Mouse (Mus musculus): ENCODE results near the gene Mrpl23.
A peak's percentile ranks its signal among the peaks of the same experiment; 100 is the strongest.

Gene Mrpl23

DNA sequence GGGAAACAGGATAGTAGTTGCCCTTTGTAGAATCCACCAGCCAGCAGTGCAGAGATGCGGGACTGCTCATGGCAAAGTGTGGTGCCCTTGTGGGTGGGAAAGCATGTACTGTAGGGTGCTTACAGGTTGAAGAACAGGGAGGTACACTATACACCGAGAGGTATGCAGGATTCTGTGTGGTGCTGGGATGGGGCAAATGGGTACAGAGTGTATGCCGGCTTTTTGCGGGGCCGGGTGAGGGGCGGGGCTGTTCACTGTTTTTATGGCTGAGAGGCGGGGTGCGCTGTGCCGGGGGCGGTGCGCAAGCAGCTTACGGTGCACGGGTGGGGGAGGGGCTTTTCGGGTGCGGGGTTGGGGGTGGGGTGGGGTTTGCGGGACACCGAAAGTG is at the start of gene Mrpl23:
TSS of gene Mrpl23 (plus strand) at position 16 of the 388 bp plus-strand sequence.
- no peak for DNase-seq (ENCODE audit: low spot score in 2 of 2)

DNA sequence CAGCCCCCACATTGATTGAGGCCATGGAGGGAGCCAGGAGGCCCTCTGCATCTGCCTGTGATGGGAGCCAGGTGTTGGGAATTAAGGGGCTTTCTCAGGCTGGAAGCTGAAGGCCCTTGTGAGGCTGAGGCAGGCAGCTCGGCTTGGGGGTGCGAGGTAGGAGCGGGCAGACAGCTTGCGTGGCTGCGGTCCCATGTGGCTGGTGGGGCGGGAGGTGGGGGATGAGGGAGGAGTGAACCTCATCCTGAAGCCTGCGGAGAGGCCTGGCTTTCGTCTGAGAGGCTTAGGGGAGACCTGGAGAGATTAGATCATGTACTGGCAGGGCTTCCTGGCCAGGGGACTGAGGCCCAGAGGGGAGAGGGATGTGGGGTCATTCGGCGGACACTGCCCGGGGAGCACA is 49.4 kb upstream of the Mrpl23 start:
- peak; percentile 53 to 61 for DNase-seq (ENCODE audit: low spot score in 2 of 2)

DNA sequence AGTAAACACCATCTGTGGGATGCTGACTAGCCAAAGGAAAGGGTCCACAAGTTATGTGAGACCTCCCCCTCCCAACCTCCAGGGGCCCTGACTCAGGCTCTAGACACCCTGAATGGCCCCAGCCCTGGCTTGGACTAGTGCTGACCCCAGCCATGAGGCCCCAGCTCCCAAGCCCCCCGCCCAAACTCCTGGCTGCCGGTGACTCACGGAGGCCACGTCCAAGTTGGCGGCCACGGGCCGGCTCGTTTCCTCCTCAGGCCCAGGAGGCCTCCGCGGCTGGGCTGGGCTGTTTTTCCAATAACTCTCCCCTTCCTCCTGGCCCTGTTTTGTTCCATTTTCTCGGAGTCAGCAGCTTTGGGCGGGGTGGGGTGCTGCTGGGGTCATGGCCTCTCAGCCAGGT is 47.7 kb upstream of the Mrpl23 start:
- DNase-seq (ENCODE audit: low spot score in 2 of 2), result peak; percentile 74 to 79

DNA sequence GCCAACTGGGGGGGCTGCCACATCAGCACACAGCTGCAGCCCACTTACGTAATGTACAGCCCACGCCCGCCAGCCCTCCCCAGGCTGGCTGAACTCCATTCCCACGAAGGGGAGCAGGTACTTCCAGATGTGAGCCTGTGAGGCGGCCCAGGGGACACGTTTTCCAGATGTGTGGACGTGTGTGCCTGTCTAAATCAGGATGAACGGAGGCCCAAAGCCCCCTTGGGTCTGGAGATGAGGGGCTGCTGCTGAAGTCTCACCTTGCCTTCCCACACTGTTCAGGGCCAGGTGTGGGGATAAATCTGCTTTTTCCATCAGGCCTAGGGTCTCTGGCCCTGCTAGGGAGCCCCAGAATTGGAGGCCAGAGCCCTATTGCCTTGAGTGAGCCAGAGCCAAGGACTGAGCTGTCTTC is 45.7 kb upstream of the Mrpl23 start:
- no peak for DNase-seq (ENCODE audit: low spot score in 2 of 2)

DNA sequence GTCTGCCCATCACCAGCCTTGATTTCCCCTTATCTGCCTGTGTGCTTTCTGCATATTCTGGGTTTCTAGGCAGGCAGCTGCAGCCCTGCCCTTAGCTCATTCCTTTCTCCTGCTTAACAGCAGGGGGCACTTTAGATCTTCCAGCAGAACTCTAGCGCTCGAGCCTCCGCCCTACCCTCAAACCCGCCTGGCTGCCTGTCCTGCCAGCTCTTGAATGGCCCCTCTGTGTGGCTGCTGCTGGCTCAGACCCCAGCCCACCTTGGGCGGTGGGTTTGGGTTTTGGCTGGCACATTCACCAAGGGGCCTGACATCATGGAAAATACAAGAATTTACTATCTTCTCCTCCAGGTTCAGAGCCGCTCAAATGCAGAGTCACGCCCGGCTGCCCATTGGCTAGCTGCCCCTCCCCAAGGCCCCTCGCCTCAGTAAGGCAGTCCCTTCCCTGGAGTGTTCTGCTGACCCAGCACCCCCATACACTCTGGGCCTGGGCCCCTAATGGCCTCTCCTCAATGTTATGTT is 45.1 kb upstream of the Mrpl23 start:
- peak in 1 of 2 experiments; percentile 25 for DNase-seq (ENCODE audit: low spot score in 2 of 2)

DNA sequence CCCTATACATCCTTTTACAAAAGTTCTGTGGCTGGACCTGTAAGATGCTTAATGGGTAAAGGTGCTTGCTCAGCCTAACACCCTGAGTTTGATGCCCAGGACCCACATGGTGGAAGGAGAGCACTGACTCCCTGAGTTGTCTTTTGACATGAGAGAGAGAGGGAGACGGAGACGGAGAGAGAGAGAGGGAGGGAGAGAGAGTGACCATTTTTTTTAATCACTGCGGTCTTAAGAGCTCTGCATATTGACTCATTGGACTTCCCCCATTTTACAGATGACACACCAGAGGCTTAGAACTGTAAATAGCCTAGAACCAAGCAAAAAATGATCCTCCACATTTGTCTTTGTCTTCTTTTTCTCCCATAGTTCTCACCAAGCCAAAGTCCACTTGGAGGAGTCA is 44.4 kb upstream of the Mrpl23 start:
- no peak for DNase-seq (ENCODE audit: low spot score in 2 of 2)

DNA sequence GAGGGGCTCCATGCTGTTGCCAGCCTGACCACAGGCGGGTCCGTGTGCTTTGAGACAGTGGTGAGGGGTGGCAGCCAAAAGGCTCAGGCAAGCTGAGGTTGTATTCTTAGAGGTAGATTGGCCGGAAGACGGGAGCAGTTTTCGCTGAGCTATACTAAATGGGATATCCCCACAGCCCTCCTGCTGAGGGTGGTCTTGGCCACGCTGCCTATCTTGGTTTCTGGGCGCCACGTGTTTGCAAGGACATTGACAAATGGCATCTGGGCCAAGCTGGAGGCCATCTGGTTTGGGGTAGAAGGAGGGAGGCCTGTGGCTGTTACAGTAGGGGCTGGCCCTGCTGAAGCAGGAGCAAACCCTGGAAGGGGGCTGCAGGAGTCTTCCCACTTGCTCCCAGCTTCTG is 39.0 kb upstream of the Mrpl23 start:
- DNase-seq (ENCODE audit: low spot score in 2 of 2), result no peak

DNA sequence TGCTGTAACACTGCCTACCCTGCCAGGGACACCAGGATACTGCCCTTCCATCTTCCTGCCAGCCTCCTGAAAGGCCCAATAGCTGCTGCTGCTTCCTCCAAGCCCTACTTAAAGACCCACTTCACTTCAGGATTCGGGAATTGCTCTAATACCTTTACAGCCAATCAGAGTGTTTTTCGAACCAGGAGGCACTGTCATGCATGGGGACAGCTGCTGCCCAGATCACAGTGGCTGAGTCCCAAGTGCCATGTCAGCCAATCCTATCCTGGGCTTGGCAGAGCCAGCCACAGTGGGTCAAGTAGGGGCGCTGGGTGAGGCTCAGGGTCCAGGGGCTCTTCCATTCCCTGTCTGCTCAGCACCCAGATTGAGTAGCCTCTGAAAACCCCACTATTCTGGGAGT is 36.3 kb upstream of the Mrpl23 start:
- DNase-seq (ENCODE audit: low spot score in 2 of 2), result peak in 1 of 2 experiments; percentile 38

DNA sequence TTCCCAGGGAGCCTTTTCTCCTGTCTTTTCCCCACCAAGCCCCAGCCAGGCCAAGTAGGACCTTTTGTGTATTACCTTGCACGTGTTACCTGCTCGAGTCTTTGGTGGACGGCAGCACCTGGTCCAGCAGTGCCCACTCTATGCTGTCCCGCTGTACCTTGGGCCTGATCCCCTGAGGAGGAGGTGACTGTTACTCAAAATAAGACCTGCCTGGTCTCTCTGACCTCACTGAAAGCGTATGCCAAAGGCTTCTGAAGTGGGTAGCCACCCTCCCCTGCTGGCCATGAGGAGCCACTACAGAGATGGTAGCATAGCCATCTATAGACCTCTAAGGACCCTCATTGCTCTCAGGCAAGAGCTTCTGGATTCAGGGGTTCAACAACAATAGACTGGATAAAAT is 35.7 kb upstream of the Mrpl23 start:
- DNase-seq (ENCODE audit: low spot score in 2 of 2), result peak in 1 of 2 experiments; percentile 56

DNA sequence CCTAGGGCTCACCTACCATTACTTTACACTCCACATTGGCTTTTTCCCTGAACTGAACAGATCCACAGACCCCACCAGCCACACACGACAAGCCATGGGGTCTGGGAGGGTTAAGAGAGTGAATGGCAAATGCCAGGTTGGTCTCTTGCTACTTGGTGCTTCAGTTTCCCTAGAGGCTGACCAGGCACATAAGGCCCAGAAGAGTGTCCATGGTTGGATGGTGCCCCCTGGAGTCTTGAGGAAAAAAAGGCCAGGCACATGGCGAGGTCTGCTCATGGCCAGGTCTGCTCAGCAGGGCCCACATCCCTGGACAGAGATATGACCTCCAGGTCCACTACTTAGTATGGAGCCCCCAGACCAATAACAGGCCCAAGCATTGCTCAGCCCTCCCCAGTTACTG is 34.7 kb upstream of the Mrpl23 start:
- peak in 1 of 2 experiments; percentile 69 for DNase-seq (ENCODE audit: low spot score in 2 of 2)

DNA sequence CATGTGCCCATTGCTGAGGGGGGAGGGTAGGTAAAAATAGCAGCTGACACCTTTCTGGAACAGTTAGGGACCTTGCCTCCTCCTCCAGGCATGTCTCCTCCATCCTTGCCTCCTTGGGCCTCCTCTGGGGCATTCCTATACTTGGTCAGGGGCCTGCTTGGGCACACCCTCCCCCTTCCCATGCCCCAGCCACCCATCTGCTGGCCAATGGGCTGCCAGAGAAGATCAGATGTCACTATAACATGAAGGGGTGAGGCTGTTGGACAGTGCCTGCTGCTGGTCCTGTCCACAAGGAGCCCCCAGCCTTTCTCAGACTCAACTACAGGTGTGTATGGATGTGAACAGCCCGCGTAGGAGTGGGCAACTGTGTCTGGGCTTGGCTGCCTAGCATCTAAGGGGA is 33.9 kb upstream of the Mrpl23 start, which contains the start of gene Tnnt3:
TSS of gene Tnnt3 (plus strand) at position 262 of the 400 bp plus-strand sequence.
- DNase-seq (ENCODE audit: low spot score in 2 of 2), result no peak

DNA sequence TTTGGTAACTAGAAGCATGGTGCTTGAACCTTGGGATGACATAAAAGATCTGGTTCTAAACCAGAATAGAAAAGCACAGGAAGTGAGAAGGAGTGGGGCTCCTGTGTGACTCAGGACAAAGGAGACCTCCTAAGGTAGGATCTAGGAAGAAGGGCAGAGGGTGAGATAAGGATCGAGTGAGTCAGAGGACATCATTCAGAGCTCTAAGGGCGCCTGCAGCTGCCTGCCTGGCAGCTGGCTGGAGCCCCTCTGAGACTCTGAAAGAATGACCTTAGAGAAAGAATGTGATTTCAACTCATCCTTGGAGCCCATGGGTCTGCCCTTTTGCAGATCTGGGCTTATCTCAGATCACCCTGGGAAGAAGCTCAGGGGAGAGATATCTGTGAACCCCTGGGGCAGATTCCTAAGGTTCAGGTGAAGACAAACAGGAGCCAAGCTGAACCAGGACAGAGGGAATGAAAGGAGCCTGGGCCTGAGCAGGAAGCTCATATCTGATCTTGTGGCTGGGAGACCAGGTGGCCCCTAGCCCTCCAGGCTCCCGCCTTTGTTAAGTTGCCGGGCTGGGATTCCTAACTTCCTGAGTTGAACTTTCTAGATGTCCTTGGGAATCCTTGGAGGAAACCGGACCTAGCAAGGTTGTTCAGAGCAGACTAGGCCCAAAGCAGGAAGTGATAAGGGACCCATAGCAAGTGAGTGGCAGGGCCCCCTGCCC is 33.3 kb upstream of the Mrpl23 start:
- DNase-seq (ENCODE audit: low spot score in 2 of 2), result no peak

DNA sequence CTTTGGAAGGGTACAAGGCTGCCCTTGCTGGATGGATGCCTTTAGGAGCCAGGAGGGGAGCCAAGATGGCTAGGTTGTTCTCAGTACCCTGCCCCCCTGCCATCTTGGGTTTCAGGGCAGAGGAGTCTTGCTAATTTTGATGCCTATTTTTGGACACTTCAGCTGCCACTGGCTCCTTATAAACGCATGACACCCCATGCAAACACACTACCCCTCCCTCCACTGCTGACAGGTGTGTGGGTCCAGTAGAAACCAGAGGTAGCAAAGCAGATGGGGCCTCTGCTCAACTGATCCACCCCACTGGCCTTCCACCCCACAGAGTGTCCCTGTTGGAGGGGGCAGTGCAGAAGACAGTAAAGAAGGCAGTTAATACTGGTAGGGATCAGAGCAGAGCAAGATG is 32.5 kb upstream of the Mrpl23 start:
- no peak for DNase-seq (ENCODE audit: low spot score in 2 of 2)

DNA sequence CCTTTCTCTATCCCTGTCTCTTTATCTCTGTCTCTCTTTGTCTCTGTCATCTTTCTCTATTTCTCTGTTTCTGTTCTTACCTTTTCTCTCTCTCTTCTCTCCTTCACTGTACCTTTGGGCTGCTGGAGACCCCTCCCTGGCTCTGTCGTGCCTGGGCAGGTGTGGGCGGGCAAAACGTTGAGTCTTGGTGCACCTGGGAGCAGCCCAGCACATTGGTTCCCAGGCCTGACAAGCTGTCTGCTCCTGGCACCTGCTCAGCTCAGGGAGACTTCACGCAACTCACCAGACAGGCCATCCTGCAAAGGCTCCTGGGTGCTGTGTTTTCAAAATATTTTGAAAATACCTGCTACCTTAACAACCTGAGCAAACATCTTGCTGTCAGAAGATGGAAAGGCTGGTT is 29.3 kb upstream of the Mrpl23 start:
- DNase-seq (ENCODE audit: low spot score in 2 of 2), result no peak

DNA sequence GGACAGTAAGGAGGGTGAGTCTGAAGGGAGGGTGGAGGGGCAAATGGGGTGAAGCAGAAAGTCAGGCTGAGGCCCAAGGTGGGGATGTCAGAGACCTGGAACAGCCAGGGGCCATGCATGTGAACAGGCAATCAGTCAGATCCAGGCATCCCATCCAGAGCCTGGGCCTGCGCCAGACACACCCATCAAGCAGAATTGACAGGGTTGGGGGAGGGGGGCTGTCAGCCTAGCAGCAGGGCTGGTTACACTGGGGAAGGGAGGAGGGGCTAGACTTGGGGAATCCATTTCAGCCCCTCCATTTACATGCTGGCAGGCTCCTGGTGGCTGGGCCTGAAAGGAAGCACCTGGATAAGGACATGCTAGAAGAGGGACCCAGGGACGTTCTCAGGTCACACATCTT is 26.5 kb upstream of the Mrpl23 start:
- no peak for DNase-seq (ENCODE audit: low spot score in 2 of 2)

DNA sequence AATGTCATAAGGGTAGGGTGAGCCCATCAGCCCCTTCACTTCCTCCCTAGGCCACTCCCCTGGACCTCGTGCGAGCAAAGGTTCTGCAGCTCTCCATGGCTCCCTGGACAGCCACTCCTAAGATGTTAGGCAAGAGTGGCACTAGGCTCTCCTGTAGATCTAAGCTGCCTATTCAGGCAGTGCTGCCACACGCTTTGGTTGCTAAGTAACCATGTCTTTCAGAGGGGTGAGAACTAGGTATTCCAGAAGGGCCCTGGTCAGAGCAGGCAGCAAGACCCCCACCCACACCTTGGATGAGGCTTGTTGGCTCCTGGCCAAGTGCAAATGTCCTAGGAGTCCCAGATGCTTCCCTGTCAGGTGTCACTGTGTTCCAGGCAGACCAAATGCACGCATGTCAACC is 26.0 kb upstream of the Mrpl23 start:
- no peak for DNase-seq (ENCODE audit: low spot score in 2 of 2)

DNA sequence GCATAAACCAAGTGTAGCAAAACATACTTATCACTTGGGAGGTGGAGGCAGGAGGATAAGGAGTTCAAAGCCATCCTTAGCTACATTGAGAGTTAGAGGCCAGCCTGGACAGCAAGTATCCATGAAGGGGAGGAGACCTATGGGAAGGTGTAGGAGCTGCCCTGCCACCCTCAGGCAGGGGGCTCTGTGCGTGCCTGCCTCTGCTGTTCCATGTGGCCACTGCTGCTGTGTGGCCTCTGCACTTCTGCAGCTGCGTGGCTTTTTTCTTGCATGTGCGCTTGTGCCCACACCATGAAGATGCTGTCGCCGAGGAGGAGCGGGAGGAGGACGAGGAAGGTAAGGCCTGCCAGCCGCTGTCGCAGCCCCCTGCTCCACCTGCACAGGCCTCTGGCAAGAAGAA is 25.0 kb upstream of the Mrpl23 start:
- DNase-seq (ENCODE audit: low spot score in 2 of 2), result no peak

DNA sequence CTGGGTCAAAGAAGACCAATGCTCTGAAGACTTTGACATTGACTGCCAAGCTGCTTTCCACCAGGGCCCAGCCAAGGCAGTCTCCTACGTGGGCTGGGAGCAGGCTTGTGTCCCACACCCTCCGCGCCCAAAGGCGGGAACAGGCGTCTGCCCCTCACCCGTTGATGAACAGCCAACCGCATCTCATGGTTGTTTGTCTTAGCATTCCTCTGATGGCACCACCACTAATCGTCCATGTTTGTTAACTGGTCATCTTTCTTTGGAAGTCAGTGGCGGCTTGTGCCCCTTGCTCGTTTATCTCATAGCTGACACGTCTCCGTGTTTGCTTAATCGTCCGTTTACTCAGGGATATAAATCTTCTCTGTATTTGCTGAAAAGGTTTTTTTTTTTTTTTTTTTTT is 23.0 kb upstream of the Mrpl23 start:
- DNase-seq (ENCODE audit: low spot score in 2 of 2), result no peak

DNA sequence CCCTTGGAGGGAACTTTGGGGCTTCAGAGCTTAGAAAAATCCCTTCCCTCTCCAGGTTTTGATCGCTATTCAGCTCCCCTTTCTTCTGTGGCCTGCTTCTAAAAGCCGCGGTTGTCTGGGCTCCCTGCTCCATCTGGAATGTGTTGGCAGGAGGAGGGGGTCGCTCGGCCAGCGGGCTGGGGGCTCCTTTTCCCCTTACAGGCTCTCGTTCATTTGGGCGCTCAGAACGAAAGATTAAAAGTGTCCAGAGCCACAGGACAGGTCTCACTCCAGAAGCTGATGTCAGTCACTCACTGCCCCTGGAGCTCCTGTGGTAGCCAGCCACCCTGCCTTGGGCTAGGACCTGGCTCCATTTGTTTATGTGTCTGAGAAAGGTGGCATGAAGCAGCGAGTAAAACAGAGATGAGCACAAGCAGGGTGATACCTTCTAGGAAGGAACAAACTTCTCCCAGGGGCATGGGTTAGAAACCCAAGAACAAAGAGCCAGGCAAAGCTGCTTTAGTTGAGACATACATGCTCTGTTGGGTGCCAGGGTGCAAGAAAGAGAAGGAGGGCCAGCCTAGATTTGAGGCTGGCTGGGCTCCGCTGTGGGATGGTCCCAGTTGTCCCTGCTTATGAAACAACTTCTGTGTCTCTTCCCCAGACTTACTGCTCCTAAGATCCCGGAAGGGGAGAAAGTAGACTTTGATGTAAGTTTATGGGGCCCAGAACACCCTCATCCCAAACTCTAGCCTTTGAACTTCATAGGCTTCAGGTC is 22.3 kb upstream of the Mrpl23 start:
- no peak for DNase-seq (ENCODE audit: low spot score in 2 of 2)

DNA sequence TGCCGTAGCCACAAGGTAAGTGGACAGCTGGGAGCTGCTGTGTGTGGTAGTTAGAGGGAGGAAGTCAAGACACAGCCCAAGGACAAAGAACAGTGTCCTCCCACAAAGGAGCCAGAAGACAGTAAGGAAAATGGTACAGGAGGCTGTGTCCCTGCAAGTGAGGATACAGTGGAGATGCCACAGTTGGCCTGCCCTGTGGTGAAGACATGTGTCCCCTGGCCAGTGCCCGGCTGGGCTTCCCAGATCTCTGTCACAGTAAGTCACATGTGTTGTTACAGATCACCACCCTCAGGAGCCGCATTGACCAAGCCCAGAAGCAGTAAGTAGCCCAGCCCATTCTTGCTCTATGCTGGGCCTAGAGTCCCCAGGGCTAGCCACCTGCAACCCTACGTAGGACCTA is 18.4 kb upstream of the Mrpl23 start:
- no peak for DNase-seq (ENCODE audit: low spot score in 2 of 2)

DNA sequence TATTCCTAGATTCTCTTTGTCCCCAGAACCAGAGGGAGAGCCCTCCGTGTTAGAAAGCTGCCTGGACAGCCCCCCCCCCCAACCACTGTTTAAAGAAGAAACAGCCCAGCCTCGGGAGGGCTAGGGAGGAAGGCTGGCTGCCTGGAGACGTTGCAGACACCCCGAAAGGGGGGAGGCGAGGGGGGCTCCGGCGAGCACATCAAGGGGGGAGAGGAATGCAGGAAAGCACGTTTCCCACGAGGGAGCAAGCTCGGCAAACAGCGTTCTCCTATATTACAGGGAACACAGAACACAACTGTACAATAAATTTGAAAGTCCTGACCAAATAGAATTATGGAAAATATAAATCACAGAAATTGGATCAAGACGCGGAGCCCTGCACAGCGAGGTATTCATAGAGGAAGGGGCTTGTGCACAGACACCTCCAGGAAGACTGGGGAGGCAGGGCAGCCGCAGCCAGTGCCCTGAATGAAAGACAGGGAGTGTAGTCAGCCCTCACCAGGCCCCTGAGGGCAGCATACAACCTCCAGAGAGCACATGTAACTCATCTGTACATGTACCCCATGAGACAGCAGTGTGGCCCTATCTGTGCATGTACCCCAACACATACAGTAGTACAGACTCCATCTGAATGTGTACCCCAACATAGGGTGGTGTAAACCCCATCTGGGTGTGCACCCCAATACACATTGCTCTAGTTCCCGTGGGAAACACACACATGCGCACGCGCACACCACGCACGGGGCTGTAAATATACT is 16.1 kb upstream of the Mrpl23 start:
- DNase-seq (ENCODE audit: low spot score in 2 of 2), result no peak

DNA sequence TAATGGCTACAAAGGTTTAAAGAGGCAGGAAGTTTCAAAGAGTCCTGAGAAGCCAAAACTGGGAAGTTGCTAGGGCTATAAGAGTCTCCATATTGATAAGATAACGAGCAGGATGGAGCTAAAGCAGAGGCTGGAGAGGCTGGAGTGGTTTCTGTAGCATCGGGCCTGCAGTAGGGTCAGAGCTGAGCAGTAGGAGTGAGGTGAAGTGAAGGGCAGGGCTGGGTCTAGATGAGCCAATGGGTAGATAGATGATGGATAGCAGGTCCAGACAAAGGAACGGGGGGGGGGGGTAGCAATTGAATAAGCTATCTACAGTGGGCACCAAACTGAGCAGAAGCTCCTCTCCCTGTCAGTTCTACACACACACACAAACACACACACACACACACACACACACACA is 15.0 kb upstream of the Mrpl23 start:
- DNase-seq (ENCODE audit: low spot score in 2 of 2), result no peak
